Comparison of ENCODE assay signal across 13 mouse cellular contexts in genomic region chr19:42068441-42069240, GRCm38 (mm10). TPM values are rescaled to one million over a fixed set of nuclear protein-coding genes. Genes with fewer than 3 reads are reported as not detected.
DNase-seq lines count a peak whose midpoint lies in the region; ATAC-seq and TF ChIP-seq lines count a peak whose summit lies in the region.
"Had no signal": no experiment of that assay in that cellular context is flagged by ENCODE, and none has a peak within 500 bp of the region (broad histone marks: within the 10 kb centered on the region; RNA-seq: fewer than 3 reads in every experiment).

No protein-coding gene starts in this region.

- no peak for TF ChIP-seq CTCF in stomach, postnatal 0 days (IDR thresholded peaks at IDR 0.05; ENCODE audit: low read depth)

- no peak overlapping the region for H3K4me3 ChIP-seq in stomach, postnatal 0 days (ENCODE audit: low read depth, low read length)
- H3K4me3 ChIP-seq: layer of hippocampus, adult 2 months; liver, embryonic 13.5 days had no signal

- H3K4me2 ChIP-seq in stomach, postnatal 0 days (replicated peaks; ENCODE audit: low read depth): no peak overlapping the region
- H3K4me2 ChIP-seq: liver, embryonic 13.5 days had no signal

- no peaks in the 10 kb centered on the region for H3K27me3 ChIP-seq in stomach, postnatal 0 days (ENCODE audit: control insufficient read depth, insufficient read depth, low read length)
- H3K27me3 ChIP-seq: liver, embryonic 13.5 days had no signal

- H3K9me3 ChIP-seq in stomach, postnatal 0 days (ENCODE audit: control insufficient read depth, low read length): no peaks in the 10 kb centered on the region
- H3K9me3 ChIP-seq: liver, embryonic 13.5 days had no signal

- H3K4me1 ChIP-seq in stomach, postnatal 0 days (replicated peaks; ENCODE audit: control insufficient read depth, insufficient read depth): no peaks in the 10 kb centered on the region

- intact Hi-C loops in heart, postnatal 25 days (cut with DNase I): loop anchor here (2.0 kb wide), 1 partner anchor 34 kb away; the partner anchor contains the start of gene Ankrd2
- intact Hi-C loops in heart, postnatal 36 days (cut with DNase I): loop anchor here (2.0 kb wide), 1 partner anchor 34 kb away; the partner anchor contains the start of gene Ankrd2

- H3K9ac ChIP-seq in stomach, postnatal 0 days (ENCODE audit: low read length): peak overlapping the region; percentile 13; the same call in 1 of the 2 replicates
- H3K9ac ChIP-seq: liver, embryonic 13.5 days had no signal

- peak; percentile 97 for DNase-seq in heart, adult 11 months
- DNase-seq in heart, postnatal 25 days (ENCODE audit: low spot score): no peak
- peak; percentile 23 for DNase-seq in thymus, postnatal 0 days (ENCODE audit: low spot score)
- no peak for DNase-seq in thymus, adult 18-20 months
- DNase-seq in heart, postnatal 36 days: peak; percentile 18 to 43
- DNase-seq in stomach, postnatal 0 days (ENCODE audit: low spot score): no peak
- no peak for DNase-seq in layer of hippocampus, adult 18-20 months (ENCODE audit: low spot score in 2 of 2)
- DNase-seq in adipocyte (ENCODE audit: low spot score): no peak
- DNase-seq: liver, embryonic 13.5 days; thymus, adult 2 months had no signal

- H3K36me3 ChIP-seq in stomach, postnatal 0 days (ENCODE audit: control insufficient read depth, insufficient read depth, low read length): no peaks in the 10 kb centered on the region

- no peak overlapping the region for H3K27ac ChIP-seq in stomach, postnatal 0 days (replicated peaks)
- H3K27ac ChIP-seq: layer of hippocampus, adult 2 months; liver, embryonic 13.5 days had no signal

- no peak for ATAC-seq in stomach, postnatal 0 days (ENCODE audit: low FRiP score, low TSS enrichment)
- ATAC-seq: activated CD4-positive, CD25-positive, alpha-beta regulatory T cell, adult 4 months had no signal

- no peak for TF ChIP-seq EP300 in stomach, postnatal 0 days (optimal IDR thresholded peaks at IDR 0.05)

- 74% methylated on average over 11 of the region's 11 CpGs for WGBS in stomach, postnatal 0 days

RNA-seq across cellular contexts. Expression of gene 4933411K16Rik, which starts 16.6 kb away (rescaled TPM):
- not detected for total RNA-seq in heart, postnatal 25 days (2021)
- not detected in 2 replicates for polyA plus RNA-seq in thymus, postnatal 0 days (2015; fragmentation: Nextera tagmentation; extraction: Ambion mirVana)
- total RNA-seq in heart, postnatal 36 days (2021): not detected
- polyA plus RNA-seq in stomach, postnatal 0 days (2015; fragmentation: Nextera tagmentation; extraction: Ambion mirVana): not detected in 2 replicates
- 1 to 10 TPM; 1.6 to 2.1 TPM for total RNA-seq in layer of hippocampus, adult 18-20 months (2021)
- total RNA-seq: megakaryocyte-erythroid progenitor cell, adult 5-6 weeks had no signal
- polyA plus RNA-seq: activated CD4-positive, CD25-positive, alpha-beta regulatory T cell, adult 4 months; liver, embryonic 13.5 days had no signal

RNA-seq across cellular contexts. Expression of gene Morn4, which starts 17.5 kb away (rescaled TPM):
- 1 to 10 TPM; 3.3 to 3.7 TPM for total RNA-seq in heart, postnatal 25 days (2021)
- 1.8 and 2.2 TPM in 2 replicates for polyA plus RNA-seq in thymus, postnatal 0 days (2015; fragmentation: Nextera tagmentation; extraction: Ambion mirVana)
- total RNA-seq in heart, postnatal 36 days (2021): 1 to 10 TPM; 2.5 to 2.9 TPM
- 7.3 and 8.2 TPM in 2 replicates for polyA plus RNA-seq in stomach, postnatal 0 days (2015; fragmentation: Nextera tagmentation; extraction: Ambion mirVana)
- total RNA-seq in layer of hippocampus, adult 18-20 months (2021): 10 to 100 TPM; 71.3 TPM
- polyA plus RNA-seq: activated CD4-positive, CD25-positive, alpha-beta regulatory T cell, adult 4 months had no signal

RNA-seq across cellular contexts. Expression of gene Pi4k2a, which starts 21.6 kb away (rescaled TPM):
- total RNA-seq in heart, postnatal 25 days (2021): 10 to 100 TPM; 18.4 to 19.0 TPM
- polyA plus RNA-seq in thymus, postnatal 0 days (2015; fragmentation: Nextera tagmentation; extraction: Ambion mirVana): 20.1 and 23.3 TPM in 2 replicates
- total RNA-seq in heart, postnatal 36 days (2021): 10 to 100 TPM; 19.6 to 25.4 TPM
- 20.8 and 21.6 TPM in 2 replicates for polyA plus RNA-seq in stomach, postnatal 0 days (2015; fragmentation: Nextera tagmentation; extraction: Ambion mirVana)
- 10 to 100 TPM; 69.2 to 69.6 TPM for total RNA-seq in layer of hippocampus, adult 18-20 months (2021)

RNA-seq across cellular contexts. Expression of gene Hoga1, which starts 23.2 kb away (rescaled TPM):
- total RNA-seq in heart, postnatal 25 days (2021): 1 to 10 TPM; 1.1 to 1.7 TPM
- polyA plus RNA-seq in thymus, postnatal 0 days (2015; fragmentation: Nextera tagmentation; extraction: Ambion mirVana): 0.77 and 1.4 TPM in 2 replicates
- total RNA-seq in heart, postnatal 36 days (2021): 1 to 10 TPM; 1.4 to 1.7 TPM
- 1.6 and 1.8 TPM in 2 replicates for polyA plus RNA-seq in stomach, postnatal 0 days (2015; fragmentation: Nextera tagmentation; extraction: Ambion mirVana)
- total RNA-seq in layer of hippocampus, adult 18-20 months (2021): 1 to 10 TPM; 8.7 to 9.4 TPM
- total RNA-seq: megakaryocyte-erythroid progenitor cell, adult 5-6 weeks had no signal
- polyA plus RNA-seq: activated CD4-positive, CD25-positive, alpha-beta regulatory T cell, adult 4 months had no signal

RNA-seq across cellular contexts. Expression of gene Ankrd2, which starts 32.8 kb away (rescaled TPM):
- not detected for total RNA-seq in heart, postnatal 25 days (2021)
- polyA plus RNA-seq in thymus, postnatal 0 days (2015; fragmentation: Nextera tagmentation; extraction: Ambion mirVana): 0.21 TPM in 1 of 2 replicates, not detected in the other
- under 1 TPM; 0.24 to 0.36 TPM for total RNA-seq in heart, postnatal 36 days (2021)
- polyA plus RNA-seq in stomach, postnatal 0 days (2015; fragmentation: Nextera tagmentation; extraction: Ambion mirVana): 0.11 and 0.12 TPM in 2 replicates
- under 1 TPM in 1 of 2 experiments, not detected in 1; 0.30 TPM for total RNA-seq in layer of hippocampus, adult 18-20 months (2021)
- total RNA-seq: layer of hippocampus, adult 2 months; megakaryocyte-erythroid progenitor cell, adult 5-6 weeks had no signal
- polyA plus RNA-seq: activated CD4-positive, CD25-positive, alpha-beta regulatory T cell, adult 4 months had no signal

Comparison
In these comparisons a context has a peak if more than half of its experiments do, and no peak if none do; other contexts are left out.
1. DNase-seq: peak in heart, adult 11 months (single experiment), thymus, postnatal 0 days (single experiment) and heart, postnatal 36 days (2 of 2); none in heart, postnatal 25 days (single experiment), thymus, adult 18-20 months (0 of 2), stomach, postnatal 0 days (single experiment), layer of hippocampus, adult 18-20 months (0 of 2) and adipocyte (single experiment).
2. RNA of gene Morn4, which starts 17.5 kb away (total RNA-seq): 71.3 TPM in layer of hippocampus, adult 18-20 months; 3.3 to 3.7 TPM in heart, postnatal 25 days and 2.5 to 2.9 TPM in heart, postnatal 36 days; every median in the first group is over 10 times any median in the second.